Mouse (Mus musculus) E14TG2a.4 (cell line): ENCODE data around the gene Pkmyt1.

ENCODE experiments used
- CTCF ChIP-seq: conservative IDR thresholded peaks from 2 replicates; pipeline ENCODE4 v1.5.1; 2014; ENCODE audit warnings: low read length
- NANOG ChIP-seq: IDR thresholded peaks from 2 replicates; pipeline ENCODE4 v1.6.1; 2014; ENCODE audit warnings: borderline replicate concordance, low read length, mixed read lengths

- no peak for TF ChIP-seq CTCF
- TF ChIP-seq NANOG = no peak
These were observed 11.6 kb downstream of the Pkmyt1 start for GRCm38 (mm10) chr17:23737493-23738445.
